In the genomic region with DNA sequence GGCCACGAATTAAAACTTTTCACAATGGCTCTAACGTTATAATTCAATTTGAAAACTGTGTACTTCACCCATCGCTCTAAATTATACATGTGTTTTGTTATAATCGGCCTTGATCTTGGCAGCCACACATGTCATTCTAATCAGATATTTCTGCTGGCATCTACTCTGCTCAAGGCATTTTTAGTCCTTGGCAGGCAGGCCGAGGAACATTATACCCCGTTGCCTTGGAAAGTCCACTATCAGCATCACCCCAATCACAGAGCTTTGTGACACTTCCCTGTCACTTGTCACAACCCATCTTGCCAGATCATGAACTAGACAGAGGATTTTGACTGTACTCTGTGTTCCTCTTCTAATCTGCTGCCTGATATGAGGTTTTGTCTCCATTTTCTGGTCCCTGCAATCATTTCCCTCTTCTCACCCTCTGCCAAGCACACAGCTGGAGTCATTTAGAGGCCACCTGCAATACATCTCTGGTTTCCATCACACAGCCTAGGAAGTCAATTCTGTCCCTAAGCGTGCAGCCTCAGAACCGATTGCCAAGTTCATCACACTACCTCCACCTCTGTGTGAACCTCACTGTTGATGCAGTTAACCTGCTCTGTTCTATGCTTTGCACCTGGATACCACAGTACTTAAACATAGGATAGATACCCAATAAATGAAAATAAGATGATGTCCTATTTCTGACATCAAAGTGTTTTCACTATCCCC, we compare ENCODE assay signal across 16 mouse cellular contexts.
DNase-seq lines count a peak whose midpoint lies in the region; ATAC-seq and TF ChIP-seq lines count a peak whose summit lies in the region.
"Had no signal": no experiment of that assay in that cellular context is flagged by ENCODE, and none has a peak within 500 bp of the region (broad histone marks: within the 10 kb centered on the region; RNA-seq: fewer than 3 reads in every experiment).

No protein-coding gene starts in this region.

- H3K4me2 ChIP-seq in forebrain, embryonic 15.5 days (replicated peaks) = no peak overlapping the region
- H3K4me2 ChIP-seq in forebrain, embryonic 11.5 days (ENCODE audit: low read depth, low read length, severe bottlenecking) = no peak overlapping the region
- H3K4me2 ChIP-seq in limb, embryonic 11.5 days (ENCODE audit: low read depth, severe bottlenecking) = no peak overlapping the region

- H3K4me3 ChIP-seq in forebrain, embryonic 15.5 days = no peak overlapping the region
- no peak overlapping the region for H3K4me3 ChIP-seq in forebrain, embryonic 11.5 days (ENCODE audit: low read depth, low read length)
- no peak overlapping the region for H3K4me3 ChIP-seq in limb, embryonic 11.5 days (ENCODE audit: low read depth, low read length)
- H3K4me3 ChIP-seq in limb, embryonic 10.5 days = no peak overlapping the region
- no peak overlapping the region for H3K4me3 ChIP-seq in cerebellum, adult 2 months (replicated peaks; ENCODE audit: insufficient read depth, low read depth, low read length)
- no peak overlapping the region for H3K4me3 ChIP-seq in heart, embryonic 10.5 days
- H3K4me3 ChIP-seq: heart, adult 2 months; myocyte had no signal

- no peak for TF ChIP-seq POLR2A in cerebellum, adult 2 months (IDR thresholded peaks at IDR 0.05; ENCODE audit: borderline replicate concordance, insufficient read depth, low read length)

- ATAC-seq in forebrain, embryonic 15.5 days (replicated peaks) = peak; percentile 23; the same call in 1 of the 2 replicates
- ATAC-seq in forebrain, embryonic 11.5 days (replicated peaks; ENCODE audit: low FRiP score) = no peak
- ATAC-seq in limb, embryonic 11.5 days (ENCODE audit: insufficient number of reproducible peaks, low FRiP score, low TSS enrichment, low read depth) = peak; percentile 67; the same call in 1 of the 2 replicates
- ATAC-seq: intestine, embryonic 16.5 days had no signal

- no peak for TF ChIP-seq CTCF in cerebellum, adult 2 months (IDR thresholded peaks at IDR 0.05; ENCODE audit: borderline replicate concordance, insufficient read depth, low read depth, low read length)

- DNase-seq in forebrain, embryonic 11.5 days (ENCODE audit: low spot score) = no peak
- DNase-seq in limb, embryonic 11.5 days (ENCODE audit: low spot score) = peak; percentile 33
- DNase-seq in limb, embryonic 10.5 days (ENCODE audit: low spot score) = no peak
- peak; percentile 35 to 67 for DNase-seq in cerebellum, adult 2 months
- peak; percentile 14 for DNase-seq in forelimb bud, embryonic 11.5 days (ENCODE audit: low read depth, low spot score)
- DNase-seq in lung, postnatal 36 days = no peak
- DNase-seq in heart, embryonic 10.5 days (ENCODE audit: low spot score) = no peak
- DNase-seq: adrenal gland, postnatal 36 days; B cell, adult 2 months; heart, adult 2 months; kidney, postnatal 10 days; layer of hippocampus, postnatal 36 days; right cerebral cortex, postnatal 25 days had no signal

- no peak overlapping the region for H3K9ac ChIP-seq in forebrain, embryonic 15.5 days (replicated peaks)
- no peak overlapping the region for H3K9ac ChIP-seq in forebrain, embryonic 11.5 days (ENCODE audit: low read length)
- H3K9ac ChIP-seq in limb, embryonic 11.5 days (ENCODE audit: low read length) = no peak overlapping the region

- peaks cover 8% of the 10 kb centered on the region for H3K4me1 ChIP-seq in forebrain, embryonic 15.5 days
- no peaks in the 10 kb centered on the region for H3K4me1 ChIP-seq in forebrain, embryonic 11.5 days (replicated peaks; ENCODE audit: control insufficient read depth, insufficient read depth, low read length)
- no peaks in the 10 kb centered on the region for H3K4me1 ChIP-seq in limb, embryonic 11.5 days (ENCODE audit: control insufficient read depth, insufficient read depth, low read length)
- H3K4me1 ChIP-seq in limb, embryonic 10.5 days = peaks cover 6% of the 10 kb centered on the region; the same call in 1 of the 2 replicates
- H3K4me1 ChIP-seq in cerebellum, adult 2 months (ENCODE audit: control insufficient read depth, insufficient read depth, low read length) = peaks cover 5% of the 10 kb centered on the region; the same call in 1 of the 2 replicates
- no peaks in the 10 kb centered on the region for H3K4me1 ChIP-seq in heart, embryonic 10.5 days

- H3K27ac ChIP-seq in forebrain, embryonic 15.5 days (replicated peaks) = no peak overlapping the region
- H3K27ac ChIP-seq in forebrain, embryonic 11.5 days (ENCODE audit: low read depth, low read length) = no peak overlapping the region
- H3K27ac ChIP-seq in limb, embryonic 11.5 days (replicated peaks; ENCODE audit: low read depth, low read length) = no peak overlapping the region
- H3K27ac ChIP-seq in limb, embryonic 10.5 days = no peak overlapping the region
- H3K27ac ChIP-seq in cerebellum, adult 2 months (ENCODE audit: insufficient read depth, low read length) = no peak overlapping the region
- no peak overlapping the region for H3K27ac ChIP-seq in heart, embryonic 10.5 days
- H3K27ac ChIP-seq: heart, adult 2 months had no signal

- H3K36me3 ChIP-seq in forebrain, embryonic 15.5 days = no peaks in the 10 kb centered on the region
- no peaks in the 10 kb centered on the region for H3K36me3 ChIP-seq in forebrain, embryonic 11.5 days (ENCODE audit: control insufficient read depth, insufficient read depth, low read length)
- no peaks in the 10 kb centered on the region for H3K36me3 ChIP-seq in limb, embryonic 11.5 days (ENCODE audit: control insufficient read depth, insufficient read depth, low read length)
- H3K36me3 ChIP-seq in limb, embryonic 10.5 days = no peaks in the 10 kb centered on the region
- no peaks in the 10 kb centered on the region for H3K36me3 ChIP-seq in heart, embryonic 10.5 days

- WGBS in forebrain, embryonic 15.5 days = 70% methylated on average over 8 of the region's 8 CpGs
- 92% methylated on average over 8 of the region's 8 CpGs for WGBS in forebrain, embryonic 11.5 days
- 74% methylated on average over 8 of the region's 8 CpGs for WGBS in limb, embryonic 11.5 days
- WGBS in limb, embryonic 10.5 days = 86% methylated on average over 8 of the region's 8 CpGs
- WGBS in cerebellum, adult 2 months = 26% methylated on average over 8 of the region's 8 CpGs
- WGBS in heart, embryonic 10.5 days = 85% methylated on average over 8 of the region's 8 CpGs

- H3K27me3 ChIP-seq in forebrain, embryonic 15.5 days = no peaks in the 10 kb centered on the region
- no peaks in the 10 kb centered on the region for H3K27me3 ChIP-seq in forebrain, embryonic 11.5 days (ENCODE audit: control insufficient read depth, insufficient read depth, low read length)
- H3K27me3 ChIP-seq in limb, embryonic 11.5 days (ENCODE audit: control insufficient read depth, insufficient read depth, low read length) = no peaks in the 10 kb centered on the region
- H3K27me3 ChIP-seq in limb, embryonic 10.5 days (ENCODE audit: low read depth, poor library complexity, severe bottlenecking) = no peaks in the 10 kb centered on the region
- no peaks in the 10 kb centered on the region for H3K27me3 ChIP-seq in cerebellum, adult 2 months (ENCODE audit: control insufficient read depth, insufficient read depth, low read length)
- no peaks in the 10 kb centered on the region for H3K27me3 ChIP-seq in heart, embryonic 10.5 days (ENCODE audit: insufficient read depth, poor library complexity, severe bottlenecking)

- no peaks in the 10 kb centered on the region for H3K9me3 ChIP-seq in forebrain, embryonic 15.5 days
- no peaks in the 10 kb centered on the region for H3K9me3 ChIP-seq in forebrain, embryonic 11.5 days (ENCODE audit: control insufficient read depth, low read length)
- H3K9me3 ChIP-seq in limb, embryonic 11.5 days (ENCODE audit: control insufficient read depth, low read length) = no peaks in the 10 kb centered on the region
- no peaks in the 10 kb centered on the region for H3K9me3 ChIP-seq in limb, embryonic 10.5 days (replicated peaks)
- H3K9me3 ChIP-seq in heart, embryonic 10.5 days = no peaks in the 10 kb centered on the region

Comparison
In these comparisons a context has a peak if more than half of its experiments do, and no peak if none do; other contexts are left out.
1. DNase-seq: peak in limb, embryonic 11.5 days (single experiment), cerebellum, adult 2 months (2 of 2) and forelimb bud, embryonic 11.5 days (single experiment); none in forebrain, embryonic 11.5 days (single experiment), limb, embryonic 10.5 days (single experiment), lung, postnatal 36 days (single experiment) and heart, embryonic 10.5 days (single experiment).